Mouse (Mus musculus) heart, adult 2 months (tissue): ENCODE data around the gene Tango2. TPM values are rescaled to one million over a fixed set of nuclear protein-coding genes. Genes with fewer than 3 reads are reported as not detected.

Experiments used
- DNase-seq, 2 experiments: peaks; one replicate each; pipeline ENCODE4 v3.0.0; 2021
- H3K27ac ChIP-seq: fragments of 200-600 bp; 2 replicates; pipeline ENCODE4 v1.8.1; 2022
- H3K27me3 ChIP-seq: fragments of 200-500 bp; 2 replicates; pipeline ENCODE4 v1.6.1; 2012; ENCODE audit warnings: mild to moderate bottlenecking, low read length, inconsistent platforms, mixed read lengths; ENCODE audit not compliant: control insufficient read depth, insufficient read depth
- H3K36me3 ChIP-seq: fragments of 200-500 bp; 2 replicates; pipeline ENCODE4 v1.6.1; 2012; ENCODE audit warnings: low read length, inconsistent platforms; ENCODE audit not compliant: control insufficient read depth, insufficient read depth
- H3K4me1 ChIP-seq: fragments of 200-500 bp; 2 replicates; pipeline ENCODE4 v1.6.1; 2011; ENCODE audit warnings: low read length; ENCODE audit not compliant: control insufficient read depth, insufficient read depth
- H3K4me3 ChIP-seq: fragments of 200-600 bp; 2 replicates; pipeline ENCODE4 v1.8.1; 2022
- H3K79me2 ChIP-seq: fragments of 200-500 bp; replicated peaks from 2 replicates; pipeline ENCODE4 v1.6.1; 2012; ENCODE audit warnings: mild to moderate bottlenecking, inconsistent platforms, low read length, moderate library complexity, mixed read lengths; ENCODE audit not compliant: control insufficient read depth, insufficient read depth
- H3K9ac ChIP-seq: fragments of 200-500 bp; 2 replicates; pipeline ENCODE4 v1.6.1; 2012; ENCODE audit warnings: low read depth, mild to moderate bottlenecking, control low read depth, inconsistent platforms, low read length, mixed read lengths
- CTCF ChIP-seq: fragments of 200-600 bp; IDR thresholded peaks from 2 replicates; pipeline ENCODE4 v1.8.1; 2022; ENCODE audit warnings: antibody characterized with exemption, mild to moderate bottlenecking, moderate library complexity
- EP300 ChIP-seq: fragments of 200-500 bp; IDR thresholded peaks from 2 replicates; pipeline ENCODE4 v1.6.1; 2011; ENCODE audit warnings: low read depth, low read length, control low read depth; ENCODE audit not compliant: insufficient read depth
- POLR2A ChIP-seq: fragments of 200-500 bp; IDR thresholded peaks from 2 replicates; pipeline ENCODE4 v1.6.1; 2011; ENCODE audit warnings: mild to moderate bottlenecking, low read depth, low read length, control low read depth; ENCODE audit not compliant: insufficient read depth
- WGBS: fragments of 180-500 bp; shearing (Covaris S2); methylation state at CpG from one replicate; pipeline ENCODE4 v1.1.7; 2018; 5-methylcytosine and 5-hydroxymethylcytosine counted together
- intact Hi-C: fragments of 180-260 bp; cut with DNase I; formaldehyde crosslinking; loops from one replicate; pipeline ENCODE4 v1.15.1; 2025
- microRNA-seq, 2 experiments: library from miRNA; unstranded; fragments of <30 nt; microRNA quantifications; one replicate each; pipeline ENCODE4 v1.2.0; 2021
- polyA plus RNA-seq: library from polyadenylated mRNA; depleted of rRNA; stranded (reverse); fragments of >200 nt; gene quantifications from 2 replicates; pipeline ENCODE4 v1.2.3, GENCODE M21; 2012; rRNA removed
- total RNA-seq, 2 experiments: library from RNA; stranded (reverse); gene quantifications; 2 replicates each; pipeline ENCODE4 v1.2.3; 2021

Gene Tango2
- total and polyA plus RNA-seq, 3 experiments: 173 to 283 (median 181) TPM

GRCm38 (mm10) chr16:18250828-18251790 is 96.8 kb downstream of the Tango2 start:
- peaks cover 5% of the 10 kb centered on the region for H3K4me1 ChIP-seq
- no peaks in the 10 kb centered on the region for H3K27me3 ChIP-seq
- peaks cover 5% of the 10 kb centered on the region; the same call in 1 of the 2 replicates for H3K36me3 ChIP-seq
- no peak for TF ChIP-seq EP300
- TF ChIP-seq POLR2A: no peak
- TF ChIP-seq CTCF: no peak
- WGBS: 50% methylated on average over 10 of the region's 10 CpGs
- H3K4me3 ChIP-seq: no peak overlapping the region
- H3K9ac ChIP-seq: no peak overlapping the region
- DNase-seq: no peak
- intact Hi-C loops: no loop called here
- no peak overlapping the region for H3K27ac ChIP-seq
- peaks cover 5% of the 10 kb centered on the region; the same call in 1 of the 2 replicates for H3K79me2 ChIP-seq

Small RNA genes lying within 50 kb of the gene (microRNA-seq; reads per million reads assigned to microRNA genes)
- gene Gm24572 (0 reads per million in 2 experiments), gene Gm26219 (0 reads per million in 2 experiments), gene Mir1306 (181 to 314 reads per million in 2 experiments), gene Mir185 (228 to 1,858 reads per million in 2 experiments)

Other genes starting within 250 kb of the Tango2 start
- 1 to 10 TPM; 2.3 to 9.8 TPM for gene Rtn4r, start 220.5 kb downstream of the Tango2 start, total RNA-seq
- 31.9 and 57.8 TPM in 2 replicates for gene Rtn4r, start 220.5 kb downstream of the Tango2 start, polyA plus RNA-seq
- gene Ccdc188, start 130.2 kb downstream of the Tango2 start, total RNA-seq: not detected
- not detected in 2 replicates for gene Ccdc188, start 130.2 kb downstream of the Tango2 start, polyA plus RNA-seq
- 10 to 100 TPM; 19.6 to 22.7 TPM for gene Zdhhc8, start 113.0 kb downstream of the Tango2 start, total RNA-seq
- gene Zdhhc8, start 113.0 kb downstream of the Tango2 start, polyA plus RNA-seq: 36.0 and 51.5 TPM in 2 replicates
- 10 to 100 TPM; 19.6 to 19.8 TPM for gene Trmt2a, start 99.4 kb downstream of the Tango2 start, total RNA-seq
- gene Trmt2a, start 99.4 kb downstream of the Tango2 start, polyA plus RNA-seq: 26.8 and 32.4 TPM in 2 replicates
- gene Ranbp1, start 99.4 kb downstream of the Tango2 start, total RNA-seq: 10 to 100 TPM; 40.1 to 41.2 TPM
- 20.9 and 25.1 TPM in 2 replicates for gene Ranbp1, start 99.4 kb downstream of the Tango2 start, polyA plus RNA-seq
- gene Gm49776, start 89.8 kb downstream of the Tango2 start, total RNA-seq: not detected
- gene Gm49776, start 89.8 kb downstream of the Tango2 start, polyA plus RNA-seq: not detected in 2 replicates
- gene Dgcr8, start 58.9 kb downstream of the Tango2 start, total RNA-seq: 10 to 100 TPM; 10.7 to 13.2 TPM
- gene Dgcr8, start 58.9 kb downstream of the Tango2 start, polyA plus RNA-seq: 8.7 and 14.5 TPM in 2 replicates
- gene Arvcf, start 79 bp upstream of the Tango2 start, total RNA-seq: 10 to 100 TPM; 14.4 to 16.4 TPM
- 13.9 and 17.0 TPM in 2 replicates for gene Arvcf, start 79 bp upstream of the Tango2 start, polyA plus RNA-seq
- 10 to 100 TPM; 37.6 to 39.7 TPM for gene Txnrd2, start 78.3 kb upstream of the Tango2 start, total RNA-seq
- gene Txnrd2, start 78.3 kb upstream of the Tango2 start, polyA plus RNA-seq: 35.1 and 36.1 TPM in 2 replicates
- gene Comt, start 78.7 kb upstream of the Tango2 start, total RNA-seq: 100 to 1,000 TPM; 139 to 150 TPM
- 208 and 236 TPM in 2 replicates for gene Comt, start 78.7 kb upstream of the Tango2 start, polyA plus RNA-seq
- 1 to 10 TPM; 5.3 to 7.4 TPM for gene Gnb1l, start 150.6 kb upstream of the Tango2 start, total RNA-seq
- gene Gnb1l, start 150.6 kb upstream of the Tango2 start, polyA plus RNA-seq: 5.5 and 8.5 TPM in 2 replicates
- gene Rtl10, start 150.8 kb upstream of the Tango2 start, total RNA-seq: 1 to 10 TPM; 3.4 to 3.9 TPM
- gene Rtl10, start 150.8 kb upstream of the Tango2 start, polyA plus RNA-seq: 3.1 and 3.4 TPM in 2 replicates
- gene Tbx1, start 242.6 kb upstream of the Tango2 start, total RNA-seq: 1 to 10 TPM in 1 of 2 experiments, under 1 TPM in 1; 0.68 to 1.1 TPM
- gene Tbx1, start 242.6 kb upstream of the Tango2 start, polyA plus RNA-seq: 0.91 and 1.3 TPM in 2 replicates